Mouse (Mus musculus) bone marrow macrophage, adult 2 months (primary cell): ENCODE results near the gene Gm14226.

Source experiments
- CTCF ChIP-seq: IDR thresholded peaks from 2 replicates; pipeline ENCODE4 v1.5.1; 2012; ENCODE audit warnings: low read depth, mild to moderate bottlenecking, low read length, moderate library complexity
- POLR2A ChIP-seq: IDR thresholded peaks from 2 replicates; pipeline ENCODE4 v1.6.1; 2012; ENCODE audit warnings: mild to moderate bottlenecking, low read depth, low read length, borderline replicate concordance

- TF ChIP-seq CTCF (no peak), POLR2A (no peak)
Measured at GRCm38 (mm10) chr2:155039956-155040355, 21.9 kb downstream of the Gm14226 start.
